Mouse (Mus musculus) macrophage (primary cell): ENCODE results near the gene Ubxn10. TPM values are rescaled to one million over a fixed set of nuclear protein-coding genes. Genes with fewer than 3 reads are reported as not detected.

Source experiments
- H3K27ac ChIP-seq: fragments of 350-480 bp; formaldehyde crosslinking; 2 replicates; pipeline ENCODE4 v1.9.0; 2021
- H3K36me3 ChIP-seq: fragments of 350-480 bp; formaldehyde crosslinking; 2 replicates; pipeline ENCODE4 v1.9.0; 2021; ENCODE audit errors: inconsistent target
- H3K4me3 ChIP-seq: fragments of 350-480 bp; formaldehyde crosslinking; 2 replicates; pipeline ENCODE4 v1.9.0; 2021; ENCODE audit errors: inconsistent target
- H3K79me2 ChIP-seq: fragments of 350-480 bp; formaldehyde crosslinking; 2 replicates; pipeline ENCODE4 v1.9.0; 2021; ENCODE audit errors: inconsistent target
- WGBS: methylation state at CpG from one replicate; pipeline ENCODE4 v1.1.7; 2026; ENCODE audit warnings: inconsistent platforms; ENCODE audit not compliant: missing documents; 5-methylcytosine and 5-hydroxymethylcytosine counted together
- polyA plus RNA-seq: library from polyadenylated mRNA; stranded (reverse); fragments of 250-400 nt; gene quantifications from 3 replicates; pipeline ENCODE4 v1.2.4, GENCODE M21; 2018; ENCODE audit warnings: inconsistent platforms

Ubxn10 gene
- polyA plus RNA-seq, 1 experiment from 2014 or later: not detected

GRCm38 (mm10) chr4:138752603-138753002 lies 15.6 kb upstream of the Ubxn10 start:
- 92% methylated on average over 6 of the region's 6 CpGs for WGBS
- Histone ChIP-seq H3K79me2 (no peaks in the 10 kb centered on the region), H3K27ac (no peak overlapping the region), H3K36me3 (no peaks in the 10 kb centered on the region), H3K4me3 (no peak overlapping the region)

- Histone ChIP-seq H3K79me2 (no peaks in the 10 kb centered on the region), H3K36me3 (no peaks in the 10 kb centered on the region), H3K4me3 (no peak overlapping the region), H3K27ac (no peak overlapping the region)
- WGBS: 56% methylated on average over 8 of the region's 8 CpGs
Observed at GRCm38 (mm10) chr4:138748369-138749072, 11.6 kb upstream of the Ubxn10 start.

- no peaks in the 10 kb centered on the region for H3K36me3 ChIP-seq
- no peak overlapping the region for H3K4me3 ChIP-seq
- 73% methylated on average over 10 of the region's 10 CpGs for WGBS
- H3K27ac ChIP-seq: no peak overlapping the region
- H3K79me2 ChIP-seq: no peaks in the 10 kb centered on the region
Observed at GRCm38 (mm10) chr4:138747851-138748250, 10.9 kb upstream of the Ubxn10 start.

- H3K27ac ChIP-seq: no peak overlapping the region
- no peaks in the 10 kb centered on the region for H3K79me2 ChIP-seq
- WGBS: 85% methylated on average over 9 of the region's 9 CpGs
- no peak overlapping the region for H3K4me3 ChIP-seq
- no peaks in the 10 kb centered on the region for H3K36me3 ChIP-seq
Observed at GRCm38 (mm10) chr4:138746866-138747265, 9.9 kb upstream of the Ubxn10 start.

- Histone ChIP-seq H3K79me2 (no peaks in the 10 kb centered on the region), H3K36me3 (no peaks in the 10 kb centered on the region), H3K27ac (no peak overlapping the region), H3K4me3 (no peak overlapping the region)
- WGBS: 84% methylated on average over 4 of the region's 4 CpGs
Observed at GRCm38 (mm10) chr4:138745884-138746283, 8.9 kb upstream of the Ubxn10 start.

- Histone ChIP-seq H3K36me3 (no peaks in the 10 kb centered on the region), H3K79me2 (no peaks in the 10 kb centered on the region)
- 46% methylated on average over 7 of the region's 7 CpGs for WGBS
Observed at GRCm38 (mm10) chr4:138739136-138739851, 2.3 kb upstream of the Ubxn10 start.

GRCm38 (mm10) chr4:138734863-138735262 lies 2.1 kb downstream of the Ubxn10 start:
- Histone ChIP-seq H3K4me3 (no peak overlapping the region), H3K79me2 (no peaks in the 10 kb centered on the region), H3K36me3 (no peaks in the 10 kb centered on the region), H3K27ac (no peak overlapping the region)
- WGBS: 87% methylated on average over 4 of the region's 4 CpGs

More at GRCm38 (mm10) chr4:138739136-138739851, 2.3 kb upstream of the Ubxn10 start:
- no peak overlapping the region for H3K27ac ChIP-seq
- no peak overlapping the region for H3K4me3 ChIP-seq

GRCm38 (mm10) chr4:138734105-138734504 lies 2.9 kb downstream of the Ubxn10 start:
- Histone ChIP-seq H3K27ac (no peak overlapping the region), H3K79me2 (no peaks in the 10 kb centered on the region), H3K36me3 (no peaks in the 10 kb centered on the region), H3K4me3 (no peak overlapping the region)
- 75% methylated on average over 7 of the region's 7 CpGs for WGBS

- H3K36me3 ChIP-seq: no peaks in the 10 kb centered on the region
- no peak overlapping the region for H3K27ac ChIP-seq
- H3K79me2 ChIP-seq: no peaks in the 10 kb centered on the region
- 78% methylated on average over 9 of the region's 9 CpGs for WGBS
- H3K4me3 ChIP-seq: no peak overlapping the region
Observed at GRCm38 (mm10) chr4:138729018-138729703, 7.8 kb downstream of the Ubxn10 start.

- 67% methylated on average over 5 of the region's 5 CpGs for WGBS
Observed at GRCm38 (mm10) chr4:138725751-138726150, 11.2 kb downstream of the Ubxn10 start.

GRCm38 (mm10) chr4:138725127-138725461 lies 11.9 kb downstream of the Ubxn10 start:
- 3% methylated on average over 13 of the region's 13 CpGs for WGBS
- no peaks in the 10 kb centered on the region for H3K36me3 ChIP-seq
- no peak overlapping the region for H3K4me3 ChIP-seq
- H3K27ac ChIP-seq: no peak overlapping the region
- no peaks in the 10 kb centered on the region for H3K79me2 ChIP-seq

More at GRCm38 (mm10) chr4:138725751-138726150, 11.2 kb downstream of the Ubxn10 start:
- Histone ChIP-seq H3K36me3 (no peaks in the 10 kb centered on the region), H3K4me3 (no peak overlapping the region), H3K79me2 (no peaks in the 10 kb centered on the region), H3K27ac (no peak overlapping the region)

GRCm38 (mm10) chr4:138724354-138725126 lies 12.4 kb downstream of the Ubxn10 start, which contains the start of gene Pla2g2c:
Gene Pla2g2c (plus strand): TSS chr4:138724792.
- no peak within 1 kb of the TSS for H3K27ac ChIP-seq
- no peaks in the 10 kb centered on the region for H3K36me3 ChIP-seq
- 6% methylated on average over 18 of the region's 18 CpGs for WGBS
- no peaks in the 10 kb centered on the region for H3K79me2 ChIP-seq
- no peak within 1 kb of the TSS for H3K4me3 ChIP-seq

GRCm38 (mm10) chr4:138723493-138724281 lies 13.3 kb downstream of the Ubxn10 start:
- no peaks in the 10 kb centered on the region for H3K79me2 ChIP-seq
- no peak overlapping the region for H3K27ac ChIP-seq
- H3K36me3 ChIP-seq: no peaks in the 10 kb centered on the region
- H3K4me3 ChIP-seq: no peak overlapping the region
- WGBS: 38% methylated on average over 15 of the region's 15 CpGs

GRCm38 (mm10) chr4:138719264-138719596 lies 17.7 kb downstream of the Ubxn10 start:
- Histone ChIP-seq H3K4me3 (no peak overlapping the region), H3K36me3 (no peaks in the 10 kb centered on the region), H3K27ac (no peak overlapping the region), H3K79me2 (no peaks in the 10 kb centered on the region)
- 94% methylated on average over 5 of the region's 5 CpGs for WGBS
